Mouse (Mus musculus) bone marrow, adult 2 months (tissue): ENCODE results near the gene Snx3.

Experiments
- CTCF ChIP-seq: fragments of 200-500 bp; IDR thresholded peaks from 2 replicates; pipeline ENCODE4 v1.5.1; 2011; ENCODE audit warnings: low read length, control low read depth; ENCODE audit not compliant: control insufficient read depth, insufficient read depth
- POLR2A ChIP-seq: fragments of 200-500 bp; IDR thresholded peaks from 2 replicates; pipeline ENCODE4 v1.6.1; 2011; ENCODE audit warnings: low read depth, mild to moderate bottlenecking, control low read depth, low read length, borderline replicate concordance; ENCODE audit not compliant: control insufficient read depth

- TF ChIP-seq CTCF (no peak), POLR2A (no peak)
Measured at GRCm38 (mm10) chr10:42491158-42491557, 10.7 kb upstream of the Snx3 start.
